Mouse (Mus musculus) heart, postnatal 0 days (tissue): Measurements from ENCODE around the gene Sec61a2.

ENCODE experiments used
- CTCF ChIP-seq: IDR thresholded peaks from 2 replicates; pipeline ENCODE4 v1.5.1; 2016; ENCODE audit warnings: antibody characterized with exemption, control low read depth, low read depth
- EP300 ChIP-seq: IDR thresholded peaks from 2 replicates; pipeline ENCODE4 v1.6.1; 2016; ENCODE audit warnings: antibody characterized with exemption, low read depth

GRCm38 (mm10) chr2:5940936-5941335 is 45.7 kb upstream of the Sec61a2 start:
- TF ChIP-seq CTCF: no peak
- no peak for TF ChIP-seq EP300
